Mouse (Mus musculus) gastrocnemius, postnatal 14 days (tissue): ENCODE results near the gene Tspan3. TPM values are rescaled to one million over a fixed set of nuclear protein-coding genes. Genes with fewer than 3 reads are reported as not detected.

ENCODE experiments used
- total RNA-seq, 2 experiments: library from RNA; stranded (reverse); gene quantifications; 2 replicates each; pipeline ENCODE4 v1.2.3; 2021

The Tspan3 gene
- total RNA-seq, 2 experiments from 2014 or later: 131 to 147 TPM

Other genes starting within 250 kb of the Tspan3 start
- 1 to 10 TPM; 6.6 to 6.9 TPM for gene Scaper, start 227.4 kb downstream of the Tspan3 start, total RNA-seq
- not detected for gene 4930563M21Rik, start 154.9 kb downstream of the Tspan3 start, total RNA-seq
- 10 to 100 TPM; 21.1 to 26.4 TPM for gene Rcn2, start 123.6 kb downstream of the Tspan3 start, total RNA-seq
- 1 to 10 TPM; 1.3 to 1.8 TPM for gene Pstpip1, start 75.5 kb downstream of the Tspan3 start, total RNA-seq